ENCODE assay signal across 8 mouse cellular contexts in the genomic region with DNA sequence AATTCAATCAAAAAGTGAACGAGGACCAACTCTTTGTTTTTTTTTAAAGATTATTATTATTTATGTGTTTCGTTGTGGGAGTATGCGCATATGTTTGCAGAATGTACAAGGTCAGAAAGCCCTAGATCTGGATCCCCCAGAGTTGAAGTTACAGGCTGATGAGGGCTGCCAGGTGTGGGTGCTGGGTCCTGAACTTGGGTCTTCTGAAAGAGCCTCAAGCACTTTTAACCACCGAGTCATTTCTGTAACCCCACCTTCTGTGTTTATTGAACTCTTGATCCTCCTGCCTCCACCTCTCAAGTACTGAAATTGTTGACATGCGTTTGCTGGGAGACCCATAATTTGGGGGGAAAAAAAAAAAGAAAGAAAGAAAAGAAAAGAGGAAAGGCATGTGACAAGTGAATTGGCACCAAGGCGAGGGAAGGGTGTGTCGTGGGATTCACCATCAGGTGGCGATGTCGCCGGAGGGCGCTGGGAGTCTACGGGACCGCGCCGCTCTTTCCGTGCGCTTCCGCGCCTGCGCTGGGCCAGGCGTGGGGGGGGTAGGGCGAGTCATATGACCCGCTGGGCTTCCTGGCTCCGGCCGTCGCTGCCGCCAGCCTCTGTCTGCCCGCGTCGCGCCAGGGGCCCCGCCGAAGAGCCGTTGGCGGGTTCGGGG. TPM values are rescaled to one million over a fixed set of nuclear protein-coding genes. Genes with fewer than 3 reads are reported as not detected.
A peak's percentile ranks its signal among the peaks of the same experiment; 100 is the strongest.
DNase-seq lines count a peak whose midpoint lies in the region; ATAC-seq lines count a peak whose summit lies in the region.

A gene (plus strand): TSS at position 574 of the 658 bp plus-strand sequence.

- no peaks in the 10 kb centered on the region for H3K36me3 ChIP-seq in hindbrain, embryonic 16.5 days (ENCODE audit: control insufficient read depth, insufficient read depth, low read length)
- no peaks in the 10 kb centered on the region for H3K36me3 ChIP-seq in macrophage (ENCODE audit: inconsistent target)

- H3K9me3 ChIP-seq in hindbrain, embryonic 16.5 days (ENCODE audit: control insufficient read depth, low read length), result no peaks in the 10 kb centered on the region

- no peaks in the 10 kb centered on the region for H3K27me3 ChIP-seq in hindbrain, embryonic 16.5 days (replicated peaks; ENCODE audit: control insufficient read depth, insufficient read depth, low read length)

- peaks cover 46% of the 10 kb centered on the region for H3K79me2 ChIP-seq in macrophage (ENCODE audit: inconsistent target)

- H3K9ac ChIP-seq in hindbrain, embryonic 16.5 days (ENCODE audit: low read depth, low read length), result peak within 1 kb of the TSS; percentile 97

- WGBS in hindbrain, embryonic 16.5 days, result 10% methylated on average over 35 of the region's 36 CpGs
- 13% methylated on average over 32 of the region's 36 CpGs for WGBS in macrophage (ENCODE audit: missing documents)

- peak; percentile 95 for ATAC-seq in hindbrain, embryonic 16.5 days

- H3K4me3 ChIP-seq in hindbrain, embryonic 16.5 days (ENCODE audit: low read length), result peak within 1 kb of the TSS; percentile 100
- peak within 1 kb of the TSS; percentile 90 for H3K4me3 ChIP-seq in macrophage (ENCODE audit: inconsistent target)

- H3K27ac ChIP-seq in hindbrain, embryonic 16.5 days (ENCODE audit: low read depth, low read length), result peak within 1 kb of the TSS; percentile 90
- H3K27ac ChIP-seq in macrophage, result peak within 1 kb of the TSS; percentile 85

- peak; percentile 94 for DNase-seq in T-cell, adult 2 months (ENCODE audit: low spot score)
- peak; percentile 97 to 98 for DNase-seq in cerebellum, postnatal 36 days
- peak; percentile 97 for DNase-seq in gastrocnemius, adult 18-20 months (ENCODE audit: low spot score)
- DNase-seq in left cerebral cortex, adult 18-20 months (ENCODE audit: low spot score in 2 of 2), result peak; percentile 96 to 98
- DNase-seq in right cerebral cortex, adult 18-20 months, result peak; percentile 94
- peak; percentile 85 for DNase-seq in urinary bladder, postnatal 10 days (ENCODE audit: low spot score)

- peaks cover 22% of the 10 kb centered on the region for H3K4me1 ChIP-seq in hindbrain, embryonic 16.5 days (ENCODE audit: control insufficient read depth, insufficient read depth, low read depth, low read length)

- peak within 1 kb of the TSS; percentile 77 for H3K4me2 ChIP-seq in hindbrain, embryonic 16.5 days (ENCODE audit: low read length)

RNA-seq across cellular contexts. Expression of the gene that starts here (rescaled TPM):
- total RNA-seq in gastrocnemius, adult 18-20 months (2021), result 100 to 1,000 TPM; 114 to 126 TPM
- polyA plus RNA-seq in hindbrain, embryonic 16.5 days (2015; fragmentation: Nextera tagmentation; extraction: Ambion mirVana), result 108 and 113 TPM in 2 replicates
- 100 to 1,000 TPM; 222 to 225 TPM for total RNA-seq in left cerebral cortex, adult 18-20 months (2021)
- total RNA-seq in macrophage (2018; cell fraction: chromatin; rRNA removed), result 10 to 100 TPM; 14.0 to 76.4 (median 31.9) TPM
- total RNA-seq in macrophage (2018; cell fraction: cytosol; rRNA removed), result 100 to 1,000 TPM; 109 to 286 (median 176) TPM
- 100 to 1,000 TPM in 2 of 26 experiments, 10 to 100 TPM in 24; 39.2 to 153 (median 70.2) TPM for total RNA-seq in macrophage (2018; cell fraction: nucleus; rRNA removed)
- 194 to 269 TPM (median 210 TPM) in 3 replicates for polyA plus RNA-seq in macrophage (2018)

Comparison
In these comparisons a context has a peak if more than half of its experiments do, and no peak if none do; other contexts are left out.
1. Peak in every context shown above with its lines: DNase-seq, ATAC-seq, H3K4me3 ChIP-seq and H3K27ac ChIP-seq.